Comparison of ENCODE assay signal across 26 mouse cellular contexts in genomic region chr11:118473161-118473560, GRCm38 (mm10). TPM values are rescaled to one million over a fixed set of nuclear protein-coding genes. Genes with fewer than 3 reads are reported as not detected.
DNase-seq lines count a peak whose midpoint lies in the region; ATAC-seq and TF ChIP-seq lines count a peak whose summit lies in the region.
"Had no signal": no experiment of that assay in that cellular context is flagged by ENCODE, and none has a peak within 500 bp of the region (broad histone marks: within the 10 kb centered on the region; RNA-seq: fewer than 3 reads in every experiment).

No protein-coding gene starts in this region.

- ATAC-seq in CD4-positive, CD25-positive, alpha-beta regulatory T cell, adult 4 months: no peak
- ATAC-seq in forebrain, embryonic 13.5 days: no peak
- ATAC-seq: forebrain, embryonic 14.5 days; midbrain, embryonic 16.5 days; Patski had no signal

- H3K9ac ChIP-seq in forebrain, embryonic 13.5 days: no peak overlapping the region
- H3K9ac ChIP-seq: heart, embryonic 12.5 days; hindbrain, embryonic 13.5 days; kidney, embryonic 15.5 days; lung, embryonic 14.5 days had no signal

- intact Hi-C loops in gastrocnemius, adult 2 months (cut with DNase I): no loop called here

- H3K27ac ChIP-seq in gastrocnemius, adult 2 months: peak overlapping the region; percentile 6; the same call in 1 of the 2 replicates
- 0 out of 2 replicates have a peak overlapping the region, but pooled peaks have one; percentile 10 for H3K27ac ChIP-seq in brown adipose tissue, adult 24 weeks (replicated peaks; ENCODE audit: low read depth, low read length)
- peak overlapping the region; percentile 27; the same call in 1 of the 2 replicates for H3K27ac ChIP-seq in macrophage
- no peak overlapping the region for H3K27ac ChIP-seq in forebrain, embryonic 13.5 days
- H3K27ac ChIP-seq: heart, adult 2 months; hindbrain, embryonic 13.5 days; kidney, embryonic 15.5 days had no signal

- no peaks in the 10 kb centered on the region for H3K27me3 ChIP-seq in forebrain, embryonic 13.5 days
- H3K27me3 ChIP-seq: heart, embryonic 12.5 days; hindbrain, embryonic 13.5 days; kidney, embryonic 15.5 days had no signal

- H3K9me3 ChIP-seq in forebrain, embryonic 13.5 days (replicated peaks): no peaks in the 10 kb centered on the region
- H3K9me3 ChIP-seq: G1E; heart, embryonic 12.5 days; hindbrain, embryonic 13.5 days; kidney, embryonic 15.5 days had no signal

- no peak for DNase-seq in gastrocnemius, adult 2 months
- no peak for DNase-seq in gastrocnemius, postnatal 25 days
- DNase-seq in ES-CJ7 (ENCODE audit: low read depth, low spot score): peak; percentile 65
- DNase-seq: adrenal gland, adult 2 months; adrenal gland, postnatal 36 days; cerebellum, adult 2 months; cerebellum, postnatal 25 days; heart, adult 2 months; heart, postnatal 4 days; kidney, adult 11 months; kidney, postnatal 25 days; lung, embryonic 14.5 days; thymus, postnatal 14 days had no signal

- WGBS in macrophage (ENCODE audit: missing documents): 90% methylated on average over 1 of the region's 1 CpGs
- 100% methylated on average over 1 of the region's 1 CpGs for WGBS in forebrain, embryonic 13.5 days

- H3K36me3 ChIP-seq in macrophage (ENCODE audit: inconsistent target): no peaks in the 10 kb centered on the region
- no peaks in the 10 kb centered on the region for H3K36me3 ChIP-seq in forebrain, embryonic 13.5 days (ENCODE audit: poor library complexity, severe bottlenecking)
- H3K36me3 ChIP-seq: G1E; heart, embryonic 12.5 days; hindbrain, embryonic 13.5 days; kidney, embryonic 15.5 days had no signal

- no peak for TF ChIP-seq CTCF in gastrocnemius, adult 2 months (IDR thresholded peaks at IDR 0.05)

- peaks cover 5% of the 10 kb centered on the region; the same call in 1 of the 2 replicates for H3K4me1 ChIP-seq in brown adipose tissue, adult 24 weeks (ENCODE audit: control insufficient read depth, insufficient read depth, insufficient read length, low read length)
- peaks cover 13% of the 10 kb centered on the region for H3K4me1 ChIP-seq in forebrain, embryonic 13.5 days

- H3K79me2 ChIP-seq in macrophage (ENCODE audit: inconsistent target): no peaks in the 10 kb centered on the region; the same call in 1 of the 2 replicates

- H3K4me3 ChIP-seq in gastrocnemius, adult 2 months: no peak overlapping the region
- no peak overlapping the region for H3K4me3 ChIP-seq in brown adipose tissue, adult 24 weeks (ENCODE audit: insufficient read depth, low read depth, low read length)
- H3K4me3 ChIP-seq in macrophage (ENCODE audit: inconsistent target): no peak overlapping the region
- H3K4me3 ChIP-seq in forebrain, embryonic 13.5 days: no peak overlapping the region
- H3K4me3 ChIP-seq: heart, adult 2 months; heart, embryonic 12.5 days; hindbrain, embryonic 13.5 days; kidney, embryonic 15.5 days had no signal

- no peak overlapping the region for H3K4me2 ChIP-seq in forebrain, embryonic 13.5 days
- H3K4me2 ChIP-seq: heart, embryonic 12.5 days; hindbrain, embryonic 13.5 days; kidney, embryonic 15.5 days; lung, embryonic 14.5 days; midbrain, embryonic 11.5 days had no signal

RNA-seq across cellular contexts. Expression of gene Engase, which starts 3.5 kb away (rescaled TPM):
- 1 to 10 TPM; 4.3 to 6.2 TPM for total RNA-seq in gastrocnemius, adult 2 months (2021)
- total RNA-seq in gastrocnemius, postnatal 25 days (2021): 1 to 10 TPM; 5.4 to 9.5 TPM
- polyA plus RNA-seq in brown adipose tissue, adult 24 weeks (2012; ENCODE audit: insufficient read depth, insufficient read length, missing spikeins): 4.1 and 8.7 TPM in 2 replicates
- 10 to 100 TPM in 11 of 26 experiments, 1 to 10 TPM in 10, under 1 TPM in 5; 0.21 to 41.0 (median 4.4) TPM for total RNA-seq in macrophage (2018; cell fraction: chromatin; rRNA removed)
- 10 to 100 TPM in 8 of 26 experiments, 1 to 10 TPM in 18; 1.8 to 16.9 (median 6.2) TPM for total RNA-seq in macrophage (2018; cell fraction: cytosol; rRNA removed)
- total RNA-seq in macrophage (2018; cell fraction: nucleus; rRNA removed): 10 to 100 TPM in 7 of 26 experiments, 1 to 10 TPM in 19; 1.7 to 32.1 (median 5.7) TPM
- polyA plus RNA-seq in macrophage (2018): 4.8 to 22.0 TPM (median 7.1 TPM) in 3 replicates
- polyA plus RNA-seq in CD4-positive, CD25-positive, alpha-beta regulatory T cell, adult 4 months (2017; shearing (Covaris generic)): 1 to 10 TPM; 2.3 to 5.1 TPM
- 4.5 and 5.6 TPM in 2 replicates for polyA plus RNA-seq in forebrain, embryonic 13.5 days (2015; fragmentation: Nextera tagmentation; extraction: Ambion mirVana)

RNA-seq across cellular contexts. Expression of gene C1qtnf1, which starts 45.2 kb away (rescaled TPM):
- 10 to 100 TPM in 1 of 2 experiments, 1 to 10 TPM in 1; 7.9 to 12.6 TPM for total RNA-seq in gastrocnemius, adult 2 months (2021)
- total RNA-seq in gastrocnemius, postnatal 25 days (2021): 10 to 100 TPM in 1 of 2 experiments, 1 to 10 TPM in 1; 9.2 to 13.4 TPM
- 9.1 and 14.7 TPM in 2 replicates for polyA plus RNA-seq in brown adipose tissue, adult 24 weeks (2012; ENCODE audit: insufficient read depth, insufficient read length, missing spikeins)
- total RNA-seq in macrophage (2018; cell fraction: chromatin; rRNA removed): 1 to 10 TPM in 1 of 26 experiments, under 1 TPM in 4, not detected in 21; 0.29 to 2.2 (median 0.38) TPM
- total RNA-seq in macrophage (2018; cell fraction: cytosol; rRNA removed): 1 to 10 TPM in 10 of 26 experiments, under 1 TPM in 16; 0.40 to 2.6 (median 0.70) TPM
- total RNA-seq in macrophage (2018; cell fraction: nucleus; rRNA removed): 1 to 10 TPM in 12 of 26 experiments, under 1 TPM in 11, not detected in 3; 0.28 to 2.8 (median 1.1) TPM
- 0.12 to 1.2 TPM (median 0.82 TPM) in 3 replicates for polyA plus RNA-seq in macrophage (2018)
- polyA plus RNA-seq in CD4-positive, CD25-positive, alpha-beta regulatory T cell, adult 4 months (2017; shearing (Covaris generic)): not detected
- polyA plus RNA-seq in forebrain, embryonic 13.5 days (2015; fragmentation: Nextera tagmentation; extraction: Ambion mirVana): 1.6 and 2.0 TPM in 2 replicates
- total RNA-seq: megakaryocyte, adult 5-6 weeks had no signal
- polyA plus RNA-seq: G1E had no signal

RNA-seq across cellular contexts. Expression of gene Cant1, which starts 54.3 kb away (rescaled TPM):
- 10 to 100 TPM; 10.7 to 11.6 TPM for total RNA-seq in gastrocnemius, adult 2 months (2021)
- 1 to 10 TPM; 9.3 to 9.9 TPM for total RNA-seq in gastrocnemius, postnatal 25 days (2021)
- 11.4 and 12.1 TPM in 2 replicates for polyA plus RNA-seq in brown adipose tissue, adult 24 weeks (2012; ENCODE audit: insufficient read depth, insufficient read length, missing spikeins)
- 10 to 100 TPM; 14.6 to 66.9 (median 38.8) TPM for total RNA-seq in macrophage (2018; cell fraction: chromatin; rRNA removed)
- total RNA-seq in macrophage (2018; cell fraction: cytosol; rRNA removed): 10 to 100 TPM; 34.1 to 65.0 (median 51.3) TPM
- 100 to 1,000 TPM in 2 of 26 experiments, 10 to 100 TPM in 24; 28.3 to 108 (median 70.5) TPM for total RNA-seq in macrophage (2018; cell fraction: nucleus; rRNA removed)
- 40.2 to 59.3 TPM (median 42.1 TPM) in 3 replicates for polyA plus RNA-seq in macrophage (2018)
- 10 to 100 TPM; 12.9 to 13.6 TPM for polyA plus RNA-seq in CD4-positive, CD25-positive, alpha-beta regulatory T cell, adult 4 months (2017; shearing (Covaris generic))
- polyA plus RNA-seq in forebrain, embryonic 13.5 days (2015; fragmentation: Nextera tagmentation; extraction: Ambion mirVana): 20.2 and 20.3 TPM in 2 replicates
